Mouse (Mus musculus) adrenal gland, postnatal 25 days (tissue): ENCODE data around the gene Wdr43. TPM values are rescaled to one million over a fixed set of nuclear protein-coding genes. Genes with fewer than 3 reads are reported as not detected.

ENCODE experiments used
- DNase-seq: peaks from one replicate; pipeline ENCODE4 v3.0.0; 2021; ENCODE audit warnings: mixed read lengths
- total RNA-seq: library from RNA; stranded (reverse); gene quantifications from 2 replicates; pipeline ENCODE4 v1.2.3, GENCODE M21; 2021

The Wdr43 gene
- total RNA-seq, 1 experiment from 2014 or later = 46.7 TPM

DNA sequence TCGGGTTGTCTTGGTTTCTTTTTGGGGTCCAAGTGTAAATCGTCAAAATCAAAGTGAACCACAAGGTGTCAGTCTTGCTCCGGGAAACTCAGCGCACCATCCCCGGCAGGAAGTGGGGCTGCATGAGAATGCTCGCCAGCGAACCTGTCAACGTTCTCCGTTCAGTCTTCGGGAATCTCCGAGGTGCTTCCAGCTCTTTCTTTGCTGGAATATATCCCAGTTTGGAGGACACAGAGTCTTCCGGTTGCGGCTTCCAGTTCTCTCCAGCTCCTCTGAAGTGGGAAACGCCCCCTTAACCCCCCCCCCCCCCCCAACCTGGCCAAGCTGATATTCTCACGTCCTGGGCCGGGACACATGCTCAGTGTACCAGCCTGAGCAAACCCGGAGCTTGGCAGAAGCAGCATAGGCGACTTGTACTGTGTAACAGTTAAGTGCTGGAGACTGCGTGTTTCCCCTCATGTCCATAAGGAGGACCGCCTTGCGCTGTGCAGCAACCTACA lies 47.1 kb downstream of the Wdr43 start:
- peak; percentile 68 for DNase-seq

DNA sequence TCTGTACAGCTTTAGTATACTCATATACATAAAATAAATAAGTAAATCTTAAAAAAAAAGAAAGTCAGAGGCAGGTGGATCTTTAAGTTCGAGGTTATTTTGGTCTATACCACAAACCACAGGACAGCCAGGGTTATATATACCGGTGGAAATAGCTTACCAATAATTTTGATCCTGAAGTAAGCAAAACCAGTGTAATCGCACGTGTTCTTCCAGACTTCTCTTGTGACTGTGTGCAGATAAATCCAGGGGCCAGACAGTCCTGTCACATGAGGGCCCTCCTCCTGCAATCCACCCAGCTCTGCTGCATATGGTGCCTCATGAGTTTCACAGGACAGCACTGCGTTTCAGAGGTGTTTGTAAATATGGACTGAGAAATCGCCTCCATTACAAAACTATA lies 47.8 kb downstream of the Wdr43 start:
- DNase-seq = no peak

DNA sequence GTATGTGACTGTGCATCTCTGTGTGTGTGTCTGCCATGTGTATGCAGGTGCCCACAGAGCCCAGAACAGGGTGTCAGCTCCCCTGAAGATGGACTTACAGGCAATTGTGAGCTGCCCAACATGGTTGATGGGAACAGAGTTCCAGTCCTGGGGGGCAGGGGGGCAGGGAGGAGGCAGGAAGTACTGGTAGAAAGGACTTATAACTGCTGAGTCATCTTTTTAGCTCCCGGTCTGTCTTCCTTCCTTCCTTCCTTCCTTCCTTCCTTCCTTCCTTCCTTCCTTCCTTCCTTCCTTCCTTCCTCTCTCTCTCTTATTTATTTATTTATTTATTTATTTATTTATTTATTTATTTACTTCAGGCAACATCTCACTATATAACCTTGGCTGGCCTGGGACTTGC lies 48.5 kb downstream of the Wdr43 start:
- no peak for DNase-seq

DNA sequence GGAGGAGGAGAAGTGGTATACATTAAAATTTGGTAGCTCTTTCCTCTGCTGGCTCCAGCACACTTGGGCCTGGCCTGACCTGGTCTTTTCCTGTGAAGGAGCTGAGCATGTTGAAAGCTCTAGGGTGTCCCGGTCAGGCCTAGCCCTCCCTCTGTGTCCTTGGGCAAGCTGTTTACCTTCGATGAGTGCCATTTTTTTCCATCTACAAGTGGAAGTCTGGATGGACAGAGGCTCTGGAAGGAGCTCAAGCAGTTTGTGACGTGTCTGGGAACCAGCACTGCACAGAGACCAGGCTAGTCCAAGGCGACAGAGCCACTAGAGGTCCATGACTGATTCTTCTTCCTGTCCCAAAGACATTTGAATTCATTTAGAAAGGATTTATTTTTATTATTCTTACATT lies 49.5 kb downstream of the Wdr43 start:
- DNase-seq = no peak

DNA sequence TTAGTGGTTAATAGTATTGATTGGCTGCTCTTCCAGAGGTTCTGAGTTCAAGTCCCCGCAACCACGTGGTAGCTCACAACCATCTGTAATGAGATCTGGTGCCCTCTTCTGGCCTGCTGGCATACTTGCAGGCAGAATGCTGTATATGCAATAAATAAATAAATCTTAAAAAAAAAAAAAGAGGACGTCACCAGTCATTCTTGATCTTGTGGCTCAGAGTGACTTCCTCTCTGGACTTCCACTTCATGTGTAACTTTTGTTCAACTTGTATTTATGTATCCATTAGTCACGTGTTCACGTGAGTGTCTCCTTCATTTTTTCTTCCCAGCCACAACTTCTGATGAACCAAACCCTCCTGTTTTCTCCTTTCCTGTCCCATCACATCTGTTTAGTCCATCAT lies 53.8 kb downstream of the Wdr43 start:
- no peak for DNase-seq

DNA sequence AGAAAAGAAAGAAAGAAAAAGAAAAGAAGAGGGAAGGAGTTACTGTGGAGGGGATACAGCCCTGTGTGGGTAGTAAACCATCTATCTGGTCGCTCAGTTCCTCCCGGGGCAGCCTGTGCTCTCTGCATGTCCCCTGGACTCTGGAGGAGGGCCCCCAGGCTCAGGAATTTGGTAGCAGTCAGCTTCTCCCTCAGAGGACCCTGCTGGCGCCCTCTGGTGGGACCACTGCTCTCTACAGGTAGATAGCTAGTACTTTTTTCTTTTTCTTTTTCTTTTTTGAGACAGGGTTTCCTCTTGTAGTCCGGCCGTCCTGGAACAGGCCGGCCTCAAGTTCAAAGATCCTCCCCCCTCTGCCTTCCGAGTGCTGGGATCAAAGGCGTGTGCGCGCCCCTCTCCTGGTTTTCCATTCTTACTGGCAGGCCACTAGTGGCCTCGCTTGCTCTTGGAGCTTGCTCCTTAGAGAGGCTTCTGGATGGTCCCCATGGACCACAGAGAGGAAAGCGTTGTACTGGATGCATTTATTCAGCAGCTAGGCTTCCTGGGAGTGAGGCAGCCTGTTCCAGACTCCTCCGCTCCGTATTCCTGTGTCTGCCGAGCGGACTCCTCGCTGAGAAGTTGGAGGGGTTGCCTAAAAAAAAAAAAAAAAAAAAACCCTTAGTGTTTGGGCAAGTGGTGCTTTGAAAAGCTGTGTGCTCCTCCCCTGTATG lies 56.3 kb downstream of the Wdr43 start:
- peak; percentile 46 for DNase-seq

DNA sequence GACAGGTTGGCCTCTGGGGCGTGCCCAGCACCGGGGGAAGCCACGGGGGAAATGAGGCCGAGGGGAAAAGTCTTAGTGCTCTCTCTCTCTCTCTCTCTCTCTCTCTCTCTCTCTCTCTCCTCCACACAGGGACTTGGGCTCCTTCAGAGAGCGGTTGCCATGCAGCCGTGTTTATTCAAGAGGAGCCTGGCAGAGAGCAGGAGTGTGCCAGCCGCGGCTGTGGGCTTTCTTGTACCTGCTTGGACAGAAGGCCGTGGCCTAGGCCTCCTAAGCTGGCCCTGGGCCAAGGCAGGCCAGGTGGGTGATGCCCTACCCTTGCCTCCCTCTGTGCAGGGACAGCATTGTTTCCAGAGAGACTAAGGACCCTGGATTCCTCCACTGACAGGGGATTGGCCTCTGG lies 57.4 kb downstream of the Wdr43 start, which contains the start of gene Togaram2:
Togaram2 (plus strand) TSS at position 170 of the 400 bp plus-strand sequence.
- no peak for DNase-seq

DNA sequence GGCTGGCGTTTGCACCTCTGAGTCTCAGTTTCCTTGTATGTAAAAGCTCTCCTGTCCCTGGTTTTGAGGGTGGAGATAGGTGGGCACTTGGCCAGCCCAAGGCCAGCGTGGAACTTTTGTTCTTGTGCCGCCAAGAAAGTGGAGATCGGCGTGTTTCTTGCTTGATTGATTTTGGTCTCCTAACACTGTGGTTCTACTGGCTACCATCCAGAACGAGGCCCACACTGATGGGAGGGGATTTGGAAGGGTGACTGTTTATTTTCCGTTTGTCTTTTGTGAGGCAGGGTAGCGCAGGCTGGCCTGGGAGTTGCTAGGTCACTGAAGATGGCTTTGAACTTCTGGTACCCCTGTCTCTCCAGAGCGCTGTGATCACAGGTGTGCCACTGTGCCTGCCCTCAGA lies 58.2 kb downstream of the Wdr43 start:
- DNase-seq = no peak

DNA sequence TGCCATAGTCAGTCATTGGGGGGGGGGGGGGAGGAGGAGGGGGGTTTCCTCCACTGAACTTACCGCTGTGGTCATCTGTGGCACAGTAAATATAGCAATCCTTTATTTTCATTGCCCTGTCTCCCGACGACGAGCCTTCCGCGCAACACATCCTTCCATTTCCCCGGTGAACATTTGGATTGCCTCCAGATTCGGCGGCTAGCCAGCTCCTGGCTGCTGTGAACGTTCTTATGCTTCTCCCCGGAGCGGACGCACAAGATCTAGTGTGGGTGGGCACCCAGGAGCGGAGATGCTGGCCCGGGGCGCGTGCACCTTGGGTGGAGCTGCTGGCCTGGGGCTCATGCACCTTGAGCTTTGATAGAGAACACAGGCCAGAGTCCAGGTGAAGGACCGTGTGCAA lies 59.2 kb downstream of the Wdr43 start:
- DNase-seq = peak; percentile 51

DNA sequence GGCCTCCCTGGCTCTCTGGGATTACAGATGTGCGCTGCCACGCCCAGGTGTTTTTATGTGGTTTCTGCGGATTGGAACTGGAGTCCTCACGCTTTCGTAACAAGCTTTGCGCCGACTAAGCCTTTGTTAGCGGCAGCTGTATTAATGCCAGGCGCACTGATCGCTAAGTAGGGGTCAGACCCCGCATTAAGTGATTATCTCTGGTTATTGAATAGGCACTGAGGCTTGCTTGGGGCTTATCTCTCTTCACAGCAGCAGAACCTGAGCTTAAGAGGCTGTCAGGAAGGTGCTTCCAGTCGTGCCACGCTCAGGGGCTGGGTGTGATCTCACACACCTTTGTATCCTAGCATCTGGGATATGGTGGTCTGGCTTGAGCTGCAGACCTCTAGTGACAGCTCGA lies 66.0 kb downstream of the Wdr43 start:
- no peak for DNase-seq

DNA sequence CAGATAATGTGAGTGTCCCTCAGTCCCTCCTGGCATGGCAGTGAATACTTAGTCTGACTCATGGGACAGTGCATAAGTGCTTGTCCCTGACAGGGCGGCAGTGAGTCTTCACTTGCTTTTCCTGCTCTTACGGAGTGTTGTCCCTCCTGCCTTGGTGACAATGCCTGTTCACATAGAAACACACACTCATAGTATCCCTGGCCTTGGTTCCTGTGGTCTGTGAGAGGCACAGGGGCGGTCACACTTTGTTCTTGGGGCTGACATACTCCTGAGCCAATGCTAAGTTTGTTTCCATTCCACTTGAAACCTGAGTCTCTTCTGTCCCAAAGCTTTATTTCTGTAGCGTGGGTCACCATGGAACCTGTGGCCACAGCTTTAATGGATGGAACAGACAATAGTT lies 66.7 kb downstream of the Wdr43 start:
- no peak for DNase-seq

DNA sequence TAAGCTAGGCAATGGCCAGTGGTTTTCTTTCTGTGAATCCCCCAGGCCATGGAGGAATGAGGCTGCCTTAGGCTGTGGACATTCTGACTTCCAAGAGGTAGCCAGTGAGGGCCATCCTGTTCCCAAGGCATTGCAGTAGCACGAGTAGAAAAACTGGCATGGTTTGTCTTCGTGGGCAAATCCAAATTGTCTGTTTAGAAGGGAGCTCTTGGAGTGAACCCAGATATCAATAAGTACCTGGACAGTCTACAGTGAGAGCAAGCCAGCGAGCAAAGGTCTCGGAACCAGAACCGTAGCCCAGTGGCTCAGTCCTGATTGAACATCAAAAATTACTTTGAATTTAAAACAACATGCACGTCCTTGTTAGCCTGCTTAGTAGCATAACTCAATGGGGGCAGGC lies 67.6 kb downstream of the Wdr43 start:
- no peak for DNase-seq

DNA sequence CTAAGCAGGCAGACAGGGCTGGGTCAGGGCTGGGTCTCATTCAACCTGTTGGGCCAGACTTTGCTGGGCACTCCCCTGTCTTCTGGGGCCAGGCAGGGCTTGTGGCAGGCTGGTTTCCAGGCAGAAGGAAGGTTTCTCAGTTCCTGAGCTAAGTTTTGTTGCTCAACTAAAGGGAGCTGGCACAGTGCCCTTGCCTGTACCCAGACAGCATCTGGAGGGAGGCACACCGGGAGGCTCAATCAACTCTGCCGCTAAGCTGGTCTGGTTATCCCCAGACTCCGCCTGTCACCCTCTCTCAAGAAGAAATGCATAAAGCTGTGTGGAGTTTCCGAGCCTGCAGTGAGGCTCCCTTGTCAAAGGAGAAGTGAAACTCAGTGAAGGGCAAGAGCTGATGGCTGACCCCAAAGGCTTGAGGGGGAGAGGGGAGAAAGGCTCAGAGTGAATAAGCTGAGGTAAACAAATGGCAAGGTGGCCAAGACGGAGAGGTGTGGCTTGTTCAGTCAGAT lies 68.5 kb downstream of the Wdr43 start:
- peak; percentile 21 for DNase-seq

DNA sequence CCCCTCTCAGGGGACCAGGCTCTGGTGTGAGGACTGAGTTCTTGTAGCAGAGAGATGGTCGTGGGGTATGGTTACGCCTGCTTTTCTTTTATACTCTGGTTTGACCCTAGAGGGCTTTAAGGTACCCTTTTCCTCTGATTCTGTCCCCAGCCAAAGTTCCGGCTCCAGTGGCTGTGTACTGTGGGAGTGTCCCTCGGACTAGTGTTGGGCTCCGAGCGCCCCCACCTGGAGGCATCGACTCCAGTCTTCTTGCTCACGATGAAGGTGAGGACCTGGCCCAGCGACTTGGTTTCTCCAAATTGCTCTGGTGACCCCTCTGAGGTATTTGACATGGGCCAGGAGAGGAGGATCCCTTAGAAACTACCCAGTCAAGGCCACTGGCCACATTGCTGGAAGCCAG lies 71.7 kb downstream of the Wdr43 start:
- DNase-seq = no peak

DNA sequence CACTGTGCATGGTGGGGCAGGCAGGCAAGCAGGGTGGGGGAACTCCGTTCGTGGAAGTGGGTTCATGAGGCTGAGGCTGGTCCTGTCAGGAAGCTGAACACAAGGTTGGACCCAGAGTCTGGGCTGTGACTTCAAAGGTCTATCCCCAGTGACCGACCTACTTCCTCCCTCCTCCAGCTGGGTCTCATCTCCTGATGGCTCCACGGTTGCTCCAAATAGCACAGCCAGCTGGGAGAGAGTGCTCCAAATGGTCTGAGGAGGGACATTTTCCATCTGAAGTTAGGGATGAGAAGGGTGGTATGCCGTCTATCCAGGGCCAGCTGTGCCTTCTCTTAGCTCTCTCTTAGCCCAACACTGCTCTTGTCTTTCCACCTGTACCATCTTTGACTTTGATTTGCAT lies 74.2 kb downstream of the Wdr43 start:
- DNase-seq = no peak

DNA sequence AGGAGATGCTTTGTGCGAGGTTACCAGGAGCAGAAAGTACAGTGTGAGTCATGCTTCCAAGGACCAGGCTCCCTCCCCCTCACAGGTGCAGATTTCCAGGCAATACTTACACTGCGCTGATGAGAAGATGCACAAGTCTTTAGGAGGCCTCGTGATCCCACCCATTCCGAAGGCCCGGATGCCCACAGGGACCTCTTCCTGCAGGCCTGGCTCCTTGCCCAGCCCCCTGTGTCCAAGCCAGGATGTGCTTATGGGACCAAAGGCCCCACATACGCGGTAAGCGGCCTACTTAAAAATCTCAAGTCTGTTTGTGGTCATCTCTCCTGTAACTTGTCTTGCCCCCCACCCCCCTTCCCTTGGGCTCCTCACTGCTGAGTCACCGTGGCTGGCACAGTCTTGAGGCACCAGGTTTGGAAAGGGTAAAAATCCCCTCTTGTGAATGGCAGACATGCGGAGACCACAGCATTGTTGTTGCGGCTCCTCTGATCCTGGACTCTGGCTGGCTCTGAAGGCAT lies 75.7 kb downstream of the Wdr43 start:
- no peak for DNase-seq

DNA sequence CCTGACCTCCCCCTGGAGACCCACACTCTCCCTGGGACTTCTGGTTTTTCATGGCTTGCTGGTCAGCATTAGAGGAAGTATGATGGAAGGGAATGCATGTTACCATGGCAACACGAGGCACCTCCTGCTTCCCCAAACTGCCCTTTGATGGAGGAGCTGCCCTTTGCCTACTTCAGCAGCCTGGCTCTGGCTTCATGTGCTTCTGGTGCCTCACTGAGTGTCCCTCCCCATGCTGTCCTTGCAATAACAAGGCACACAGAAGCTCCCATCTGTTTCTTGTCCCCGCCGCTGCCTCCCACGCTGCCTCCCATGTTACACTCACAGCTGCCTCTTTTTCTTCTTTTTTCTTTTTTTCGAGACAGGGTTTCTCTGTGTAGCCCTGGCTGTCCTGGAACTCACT lies 77.6 kb downstream of the Wdr43 start:
- DNase-seq = no peak

DNA sequence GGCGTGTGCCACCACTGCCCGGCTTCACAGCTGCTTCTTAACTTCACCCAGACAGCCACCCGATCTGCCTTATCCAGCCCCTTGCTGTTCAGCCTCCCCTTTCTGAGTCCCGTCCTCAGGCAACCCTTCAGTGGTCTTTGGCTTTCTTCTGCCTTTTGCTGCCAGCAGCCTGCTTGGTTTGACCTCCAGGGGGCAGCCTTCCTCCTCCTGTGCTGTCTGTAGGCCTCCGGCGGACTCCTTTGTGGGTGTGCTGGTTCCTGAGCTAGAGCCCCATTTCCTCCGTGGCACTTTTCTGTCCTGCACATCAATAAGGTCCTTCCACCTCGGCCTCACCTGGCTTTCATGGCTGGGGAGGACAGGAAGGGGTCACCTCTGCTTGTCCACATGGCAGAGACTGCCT lies 78.1 kb downstream of the Wdr43 start:
- peak; percentile 24 for DNase-seq

DNA sequence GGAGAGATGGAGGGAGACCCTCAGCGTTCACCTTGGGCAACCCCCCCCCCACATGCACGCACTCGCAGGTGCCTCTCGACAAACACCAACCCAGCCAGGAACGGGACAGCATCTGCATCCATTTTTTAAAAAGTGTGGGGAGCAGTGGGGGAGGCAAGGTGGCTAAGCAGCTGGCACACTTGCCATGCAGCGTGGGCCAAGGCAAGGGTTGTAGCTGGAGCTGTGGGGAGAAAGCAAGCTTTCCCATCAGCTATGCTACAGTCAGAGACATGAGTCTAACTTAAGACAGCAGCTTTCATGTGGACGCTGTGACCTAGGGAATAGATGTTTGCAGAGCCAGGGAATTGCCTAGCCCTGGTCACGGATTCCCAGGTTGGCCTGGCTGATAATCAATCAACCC lies 79.5 kb downstream of the Wdr43 start:
- no peak for DNase-seq

DNA sequence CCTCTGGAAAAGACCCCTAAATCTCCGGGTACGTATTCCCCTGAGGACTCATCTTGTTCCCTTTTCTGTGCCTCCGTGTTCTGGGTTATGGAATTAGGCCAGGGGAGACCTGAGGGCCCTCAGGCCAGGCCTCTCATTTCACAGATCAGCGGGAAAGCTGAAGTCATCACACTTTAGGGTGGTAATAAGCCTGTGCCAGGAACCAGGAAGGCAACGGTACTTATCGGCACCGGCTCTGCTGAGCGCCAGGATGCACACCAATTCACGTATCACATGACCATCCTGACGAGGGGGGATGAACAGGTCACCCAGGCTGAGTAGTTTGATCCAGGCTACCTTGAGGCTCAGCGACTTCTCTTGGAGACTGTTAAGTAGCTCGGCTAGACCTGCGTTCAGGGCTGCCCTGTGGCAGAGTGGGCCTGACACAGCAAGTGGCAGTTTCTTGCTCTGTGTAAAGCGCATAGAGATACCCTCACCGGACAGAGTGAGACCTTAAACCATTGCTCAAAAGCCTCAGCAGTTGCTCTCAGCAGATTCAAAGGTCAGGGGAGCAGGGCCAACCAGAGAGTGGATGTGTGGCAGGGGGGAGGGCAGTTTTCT lies 80.1 kb downstream of the Wdr43 start:
- DNase-seq = no peak

DNA sequence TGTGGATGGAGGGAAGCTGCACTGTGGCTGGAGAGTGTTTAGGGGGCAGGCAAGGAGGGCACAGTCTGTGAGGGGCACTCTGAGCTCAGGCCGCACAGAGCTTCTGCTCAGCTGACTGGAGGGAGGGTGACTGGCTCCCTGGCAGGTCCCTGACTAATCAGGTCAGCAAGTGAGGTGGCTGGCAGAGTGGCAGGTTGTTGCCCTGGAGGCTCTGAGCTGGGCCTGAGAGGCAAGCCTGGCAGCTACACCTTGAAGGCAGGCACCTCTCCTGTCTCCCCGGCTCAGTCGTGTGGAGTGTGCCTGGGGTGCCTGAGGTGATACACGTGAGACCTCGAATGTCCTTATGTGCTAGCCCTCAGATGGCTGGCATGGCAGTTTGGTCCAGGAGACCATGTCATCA lies 80.7 kb downstream of the Wdr43 start:
- no peak for DNase-seq

DNA sequence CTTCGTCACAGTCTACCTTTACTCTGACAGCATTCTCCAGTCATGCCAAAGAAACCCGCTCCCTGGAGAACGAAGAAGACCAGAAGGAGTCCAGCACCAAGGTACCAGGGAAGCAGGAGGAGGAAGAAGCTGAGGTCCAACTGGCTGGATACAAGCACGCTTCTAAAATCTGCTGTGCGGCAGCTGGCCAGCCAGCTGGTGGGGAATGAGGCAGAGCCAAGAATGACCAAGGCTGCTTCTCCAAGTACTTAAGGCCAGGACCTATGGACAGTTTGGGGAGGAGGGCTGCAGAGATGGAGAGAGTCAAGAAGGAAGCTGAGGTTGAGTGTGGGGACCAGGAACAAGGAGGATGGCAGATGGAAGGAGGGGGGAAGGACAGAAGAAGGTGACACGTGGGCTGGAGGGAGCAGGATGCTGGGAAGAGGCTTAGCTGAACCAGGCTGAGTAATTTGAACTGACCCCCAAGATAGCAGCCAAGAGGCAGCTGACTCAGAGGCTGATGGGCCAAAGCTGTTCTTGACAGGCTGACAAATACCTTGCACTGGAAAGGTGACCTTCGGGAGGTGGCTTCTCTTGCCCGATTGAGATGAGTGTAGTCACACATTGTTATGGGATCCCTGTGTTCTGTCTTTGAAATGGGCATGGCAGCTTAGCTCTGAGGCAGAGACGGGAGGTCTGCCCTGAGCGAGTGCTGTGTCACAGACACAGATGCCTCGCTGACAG lies 82.4 kb downstream of the Wdr43 start:
- no peak for DNase-seq

DNA sequence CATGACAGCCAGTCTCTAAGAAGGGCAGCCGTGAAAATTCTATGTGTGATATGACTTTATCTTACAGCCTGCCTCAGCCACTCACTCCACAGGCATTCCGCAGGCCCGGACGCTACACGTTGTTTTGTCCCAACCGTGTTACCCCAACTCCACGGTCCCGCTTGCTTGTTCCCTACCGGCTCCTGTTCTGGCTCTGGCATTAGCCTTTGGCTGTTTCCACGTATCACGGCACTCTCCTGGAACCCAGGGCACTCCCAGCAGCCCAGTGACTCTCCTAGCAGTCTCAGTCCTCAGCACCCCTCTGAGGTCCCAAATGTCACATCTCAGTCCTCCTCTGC lies 82.9 kb downstream of the Wdr43 start:
- no peak for DNase-seq
